Mouse (Mus musculus) cortical plate, adult 2 months (tissue): ENCODE measurements around the gene Cyth1.

ENCODE experiments used
- CTCF ChIP-seq: fragments of 200-500 bp; IDR thresholded peaks from 2 replicates; pipeline ENCODE4 v1.5.1; 2011; ENCODE audit warnings: mild to moderate bottlenecking, control low read depth, low read length; ENCODE audit not compliant: insufficient read depth; ENCODE audit errors: extremely low read depth
- POLR2A ChIP-seq: fragments of 200-500 bp; IDR thresholded peaks from 2 replicates; pipeline ENCODE4 v1.6.1; 2011; ENCODE audit warnings: mild to moderate bottlenecking, low read length, control low read depth; ENCODE audit not compliant: insufficient read depth; ENCODE audit errors: extremely low read depth

- no peak for TF ChIP-seq CTCF
- TF ChIP-seq POLR2A, result no peak
Observed at GRCm38 (mm10) chr11:118085961-118086360, 162.4 kb downstream of the Cyth1 start.
